Mouse (Mus musculus) right cerebral cortex, postnatal 36 days (tissue): ENCODE results near the gene Tspan9.

ENCODE experiments used
- DNase-seq, 2 experiments: peaks; one replicate each; pipeline ENCODE4 v3.0.0; 2022; ENCODE audit warnings: low spot score in 2 of 2, mixed read lengths in 1 of 2

Gene Tspan9

GRCm38 (mm10) chr6:128133679-128134191 is 9.7 kb downstream of the Tspan9 start:
- DNase-seq = no peak

GRCm38 (mm10) chr6:128132581-128132980 is 10.8 kb downstream of the Tspan9 start:
- DNase-seq = no peak

DNA sequence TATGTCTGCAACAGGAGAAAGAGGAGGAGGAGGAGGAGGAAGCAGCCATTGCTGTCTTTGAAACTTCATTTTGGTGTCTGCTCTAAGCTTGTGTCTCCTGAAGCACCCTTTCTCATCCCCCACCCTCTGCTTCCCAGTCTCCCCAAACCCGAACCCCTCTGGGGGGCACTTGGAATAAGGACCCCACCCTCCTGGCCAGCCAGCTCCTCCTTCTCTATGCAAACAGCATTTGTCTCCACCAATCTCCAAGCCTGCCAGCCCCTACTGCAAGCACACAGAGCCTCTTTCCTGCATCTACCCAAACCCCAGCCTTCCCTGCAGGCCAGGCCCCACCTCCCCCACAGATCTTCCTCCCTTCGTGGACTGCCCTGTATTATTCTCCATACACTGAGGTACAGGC is 12.0 kb downstream of the Tspan9 start:
- no peak for DNase-seq

DNA sequence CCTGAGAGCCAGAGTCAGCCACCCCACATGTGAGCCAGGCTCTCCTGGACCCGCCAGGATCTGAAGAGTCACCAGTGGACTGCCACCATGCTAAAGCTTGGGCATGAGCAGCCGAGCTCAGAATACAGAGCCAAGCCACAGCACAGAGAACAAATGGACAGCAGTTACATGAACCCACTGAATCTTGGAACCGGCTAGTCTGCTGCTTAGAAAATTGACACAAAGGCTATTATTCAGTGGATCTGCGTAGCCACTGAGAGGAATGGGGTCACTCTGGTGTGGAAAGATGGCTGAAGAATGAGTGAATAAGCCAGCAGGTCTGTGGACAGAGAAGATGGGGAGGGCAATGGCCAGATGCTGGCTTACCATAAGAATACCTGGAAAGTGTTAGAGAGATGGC is 12.7 kb downstream of the Tspan9 start:
- DNase-seq = no peak

DNA sequence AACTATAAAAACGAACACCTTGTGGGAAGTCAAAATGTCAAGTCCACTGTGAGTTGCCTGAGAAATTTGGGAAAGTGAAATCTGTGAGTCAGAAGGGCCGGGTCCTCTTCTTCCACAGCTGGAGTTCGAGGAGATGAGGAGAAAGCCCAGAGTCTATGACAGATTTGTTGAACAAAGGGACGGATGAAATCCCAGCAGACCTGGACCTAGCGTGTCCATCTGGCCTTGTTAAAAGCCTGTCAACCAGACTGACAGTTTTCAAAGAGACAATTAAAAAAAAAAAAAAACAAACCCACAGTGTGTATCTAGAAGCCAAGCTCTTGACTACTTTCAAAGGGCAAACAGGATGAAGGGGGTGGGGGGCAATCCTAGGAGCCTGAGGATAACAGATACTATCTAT is 14.0 kb downstream of the Tspan9 start:
- no peak for DNase-seq

GRCm38 (mm10) chr6:128127312-128127711 is 16.1 kb downstream of the Tspan9 start:
- DNase-seq = no peak

DNA sequence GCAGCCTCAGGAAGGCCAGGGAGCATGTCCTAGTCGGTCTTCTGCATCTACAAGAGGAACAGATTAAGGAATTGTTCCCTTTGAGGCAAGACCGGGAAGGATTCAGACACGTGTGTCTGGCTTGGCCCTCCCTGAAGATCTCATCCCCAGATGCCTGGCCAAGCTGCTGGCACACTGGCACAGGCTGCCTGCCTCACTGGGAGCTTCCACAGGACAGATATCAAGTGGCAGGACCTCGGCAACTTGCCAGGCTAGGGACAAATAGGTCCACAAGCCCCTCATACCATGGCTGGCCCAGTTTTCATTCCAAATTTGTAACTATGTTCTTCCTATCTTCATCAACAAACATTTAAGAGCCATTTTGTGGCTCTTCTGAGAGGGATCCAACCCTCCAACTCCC is 16.5 kb downstream of the Tspan9 start:
- no peak for DNase-seq

DNA sequence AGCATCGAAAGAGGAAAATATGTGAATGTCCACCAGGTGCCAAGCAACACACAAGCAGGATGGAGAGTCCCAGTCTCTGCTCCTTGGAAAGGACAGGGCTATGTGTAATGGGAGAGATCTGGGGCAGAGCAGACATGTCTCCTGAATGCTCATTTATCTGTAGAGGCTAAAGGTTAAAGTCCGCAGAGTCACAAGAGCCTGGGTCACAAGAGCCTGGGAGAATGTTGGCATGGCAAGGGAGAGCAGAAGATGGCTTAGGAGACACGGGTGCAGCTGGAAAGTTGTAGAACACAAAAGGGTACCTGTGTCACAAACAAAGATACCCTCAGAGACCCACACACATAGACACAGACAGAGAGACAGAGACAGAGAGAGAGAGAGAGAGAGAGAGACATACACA is 17.9 kb downstream of the Tspan9 start:
- no peak for DNase-seq

GRCm38 (mm10) chr6:128124222-128124971 is 19.0 kb downstream of the Tspan9 start:
- DNase-seq = no peak

GRCm38 (mm10) chr6:128122127-128122526 is 21.3 kb downstream of the Tspan9 start:
- no peak for DNase-seq

DNA sequence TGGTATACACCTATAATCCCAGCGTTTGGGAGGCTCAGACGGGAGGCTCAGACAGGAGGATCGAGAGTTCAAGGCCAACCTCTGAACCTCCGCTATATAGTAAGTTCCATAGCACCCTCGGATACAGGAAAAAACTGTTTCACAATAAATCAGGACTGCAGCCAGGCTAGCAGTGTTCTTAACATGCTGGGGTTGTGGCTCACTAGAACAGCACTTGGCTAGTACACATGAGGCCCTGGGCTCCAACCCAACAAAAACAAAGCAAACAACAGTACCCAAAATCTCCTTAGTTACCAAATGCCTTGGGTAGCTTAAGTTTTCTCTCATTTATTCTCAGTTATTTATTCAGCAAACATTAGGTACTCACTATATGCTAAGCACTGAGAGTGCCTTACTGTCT is 21.7 kb downstream of the Tspan9 start:
- DNase-seq = no peak

GRCm38 (mm10) chr6:128120806-128121205 is 22.6 kb downstream of the Tspan9 start:
- no peak for DNase-seq

DNA sequence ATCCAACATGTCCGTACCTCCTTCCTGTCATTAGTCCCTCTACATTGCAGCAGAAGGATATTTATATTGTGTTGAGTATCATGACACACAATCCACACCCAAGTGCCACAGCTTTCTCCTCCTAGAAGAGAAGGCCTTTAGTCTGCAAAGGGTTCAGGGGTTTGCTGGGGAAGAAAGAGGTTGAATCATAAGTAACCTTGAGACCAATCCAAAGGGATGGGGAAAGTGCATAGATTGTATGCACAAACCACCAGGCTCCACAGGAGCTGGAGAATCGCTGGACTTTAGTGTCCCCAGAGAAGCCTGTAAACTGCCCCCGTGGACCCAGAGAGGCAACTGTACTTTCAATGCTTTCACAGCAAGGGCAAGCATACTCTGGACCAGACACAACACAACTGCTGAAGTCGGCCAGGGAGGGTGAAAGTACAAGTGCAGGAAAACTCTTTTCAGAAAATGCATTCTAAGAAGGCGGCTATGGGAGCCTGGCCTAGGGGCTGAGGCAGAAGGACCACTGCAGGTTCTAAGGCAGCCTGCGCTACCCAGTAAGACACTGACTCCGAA is 24.6 kb downstream of the Tspan9 start:
- no peak for DNase-seq

DNA sequence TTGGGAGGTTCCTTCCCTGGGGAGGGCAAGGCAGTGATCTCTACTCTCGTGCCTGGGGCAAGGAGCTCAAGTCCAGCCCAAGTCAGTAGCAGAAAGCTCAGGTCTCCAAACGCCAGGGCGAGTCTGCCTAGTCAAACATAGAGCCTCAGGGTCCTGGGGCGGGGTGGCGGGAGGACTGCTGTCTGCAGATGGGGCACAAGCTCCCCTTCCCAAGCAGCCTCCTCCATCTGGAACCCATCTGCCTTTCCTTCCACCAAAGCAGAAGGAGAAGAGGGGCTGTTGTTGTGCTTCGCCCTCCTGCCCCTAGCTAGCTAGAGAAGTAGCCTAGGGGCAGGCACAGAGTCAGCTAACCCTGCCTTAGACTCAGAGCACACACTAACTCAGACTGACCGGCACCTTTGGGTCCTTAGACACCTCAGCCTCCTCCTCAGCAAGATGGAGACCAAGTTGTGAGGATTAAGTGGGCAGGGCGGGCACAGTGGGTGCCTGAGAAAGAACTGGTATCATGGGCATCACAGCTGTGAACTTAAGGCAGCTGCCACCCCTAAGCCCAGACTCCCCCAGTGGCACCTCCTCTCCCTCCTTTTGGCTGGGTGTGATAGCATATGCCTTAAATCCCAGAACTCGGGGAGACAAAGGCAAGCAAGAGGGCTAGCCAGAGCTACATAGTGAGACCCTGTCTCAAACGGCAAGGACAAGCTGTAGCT is 26.4 kb downstream of the Tspan9 start:
- DNase-seq = no peak

DNA sequence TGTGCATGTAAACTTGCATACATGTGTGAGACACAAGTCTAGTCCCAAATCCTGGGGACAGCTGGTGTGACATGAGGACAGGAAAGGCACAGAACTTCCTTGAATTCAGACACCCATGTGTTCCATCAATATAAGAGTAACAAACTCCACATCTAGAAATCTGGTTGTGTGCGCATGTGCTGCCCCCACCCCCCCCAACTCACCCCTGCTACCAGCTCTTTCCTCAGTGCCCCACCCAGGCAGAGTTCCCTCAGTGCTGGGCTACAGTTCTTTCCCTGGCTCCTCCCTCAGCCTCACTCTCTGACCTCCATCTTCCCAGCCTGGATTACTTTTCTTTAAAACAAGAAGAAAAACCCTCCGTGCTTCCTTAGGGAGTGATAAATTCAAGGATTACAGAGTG is 27.1 kb downstream of the Tspan9 start:
- no peak for DNase-seq

DNA sequence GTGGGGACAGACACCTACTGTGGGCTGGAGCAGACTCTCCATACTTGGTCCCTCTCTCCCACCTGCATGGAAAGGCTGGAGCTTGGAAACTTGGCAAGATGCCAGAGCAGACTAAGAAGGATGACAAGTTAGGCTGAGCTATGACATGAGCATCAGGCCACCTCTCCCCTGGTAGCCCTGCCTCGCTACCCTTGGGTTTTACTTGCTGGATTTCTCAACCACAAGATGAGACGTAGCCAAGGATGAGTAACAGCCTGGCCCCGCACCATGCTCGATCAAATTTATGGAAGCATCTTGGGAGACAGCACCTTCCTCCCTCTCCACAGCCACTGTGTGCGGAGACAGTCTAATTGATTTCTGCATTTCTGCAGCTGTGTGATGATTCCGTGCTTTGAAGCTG is 28.3 kb downstream of the Tspan9 start:
- DNase-seq = no peak

DNA sequence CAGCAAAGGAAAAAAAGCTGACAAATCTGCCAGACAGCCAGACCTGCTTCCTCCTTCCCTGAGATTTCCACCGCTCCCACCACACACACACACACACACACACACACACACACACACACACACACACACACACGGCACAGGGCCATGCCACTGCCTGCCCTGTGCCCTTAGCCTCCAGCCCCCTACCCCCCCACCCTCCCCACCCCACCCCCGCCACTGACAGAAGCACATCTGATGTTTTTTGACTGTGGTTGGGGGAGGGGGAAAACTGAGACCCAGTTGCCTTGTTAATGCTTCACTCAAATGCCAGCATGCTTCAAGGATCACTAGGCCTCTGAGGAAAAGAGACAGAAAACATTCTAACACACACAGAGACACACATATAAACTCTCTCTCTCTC is 30.8 kb downstream of the Tspan9 start:
- no peak for DNase-seq

DNA sequence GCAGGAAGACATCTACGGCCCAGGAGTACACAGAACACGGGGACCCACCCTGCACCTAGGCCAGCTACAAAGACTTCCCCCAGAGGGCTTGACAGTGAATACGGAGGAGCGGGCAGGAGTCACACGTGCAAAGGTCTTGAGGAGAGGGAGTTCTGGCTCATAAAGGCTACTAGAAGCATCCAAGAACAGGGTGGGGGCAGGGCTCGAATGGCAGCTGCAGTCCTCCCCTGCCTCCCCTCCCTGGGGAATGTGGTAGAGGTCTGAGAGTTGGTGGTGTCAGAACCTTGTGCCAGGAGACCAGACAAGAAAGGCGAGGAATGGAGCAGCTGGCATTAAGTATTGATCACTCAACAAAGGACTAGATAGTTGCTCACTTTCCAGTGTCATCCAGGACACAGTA is 31.6 kb downstream of the Tspan9 start:
- DNase-seq = no peak

GRCm38 (mm10) chr6:128108324-128109035 is 34.9 kb downstream of the Tspan9 start:
- no peak for DNase-seq

DNA sequence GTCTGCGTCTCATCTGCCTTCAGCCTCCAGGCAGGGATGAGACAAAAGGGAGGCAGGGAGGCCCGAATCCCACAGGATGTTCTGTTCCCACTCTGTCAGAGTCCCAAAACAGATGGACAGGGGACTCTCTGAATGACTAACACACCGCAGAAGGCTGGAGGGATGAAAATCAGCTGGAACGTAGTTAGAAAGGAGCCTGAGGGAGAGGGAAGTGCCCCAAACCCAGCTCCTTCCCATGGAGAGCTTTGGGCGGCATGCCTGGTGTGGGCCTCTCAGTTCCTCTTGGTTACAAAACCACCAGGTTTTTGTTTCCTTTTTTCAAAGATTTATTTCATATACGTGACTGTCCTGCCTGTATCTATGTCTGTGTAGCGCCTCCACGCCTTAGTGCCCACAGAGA is 35.7 kb downstream of the Tspan9 start:
- no peak for DNase-seq

GRCm38 (mm10) chr6:128106154-128106553 is 37.2 kb downstream of the Tspan9 start:
- no peak for DNase-seq

DNA sequence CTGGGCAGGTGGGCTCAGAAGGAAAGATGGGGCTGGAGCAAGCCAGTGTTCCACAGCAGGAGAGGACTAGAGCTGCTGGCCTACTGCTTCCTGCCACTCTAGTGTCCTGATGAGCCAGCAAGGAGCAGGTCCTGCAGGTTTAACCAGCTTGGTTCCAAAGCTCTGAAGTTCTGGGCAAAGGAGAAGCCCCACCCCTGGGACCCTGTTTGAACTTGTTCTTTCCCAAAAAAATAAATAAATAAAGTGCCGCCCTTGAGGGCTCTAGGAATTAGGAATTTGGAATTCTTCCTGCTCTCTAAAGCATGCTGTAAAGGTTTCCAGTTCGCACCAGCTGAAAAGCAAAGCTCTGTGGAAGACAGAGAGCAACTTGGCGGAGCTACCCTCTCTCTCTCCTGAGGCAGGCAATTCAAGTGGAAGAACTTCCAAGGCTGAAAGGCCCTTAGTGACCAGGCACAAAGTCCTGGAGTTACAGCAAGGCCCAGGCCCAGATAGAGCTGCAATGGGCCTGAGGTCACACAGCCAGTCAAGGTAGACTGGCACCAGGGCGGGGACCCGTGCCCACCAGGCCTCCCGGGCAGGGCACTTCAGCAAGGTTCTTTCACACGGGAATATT is 38.6 kb downstream of the Tspan9 start:
- DNase-seq = no peak
